Mouse (Mus musculus): ENCODE results near the gene Mrps10. TPM values are rescaled to one million over a fixed set of nuclear protein-coding genes. Genes with fewer than 3 reads are reported as not detected.
A peak's percentile ranks its signal among the peaks of the same experiment; 100 is the strongest.
"Not testable (repeated sequence)": the region's sequence is repeated elsewhere in the genome, so short reads cannot be mapped to it uniquely, and the experiment has no call there.

Gene Mrps10
- total RNA-seq, 1 experiment from 2014 or later = 62.0 TPM

DNA sequence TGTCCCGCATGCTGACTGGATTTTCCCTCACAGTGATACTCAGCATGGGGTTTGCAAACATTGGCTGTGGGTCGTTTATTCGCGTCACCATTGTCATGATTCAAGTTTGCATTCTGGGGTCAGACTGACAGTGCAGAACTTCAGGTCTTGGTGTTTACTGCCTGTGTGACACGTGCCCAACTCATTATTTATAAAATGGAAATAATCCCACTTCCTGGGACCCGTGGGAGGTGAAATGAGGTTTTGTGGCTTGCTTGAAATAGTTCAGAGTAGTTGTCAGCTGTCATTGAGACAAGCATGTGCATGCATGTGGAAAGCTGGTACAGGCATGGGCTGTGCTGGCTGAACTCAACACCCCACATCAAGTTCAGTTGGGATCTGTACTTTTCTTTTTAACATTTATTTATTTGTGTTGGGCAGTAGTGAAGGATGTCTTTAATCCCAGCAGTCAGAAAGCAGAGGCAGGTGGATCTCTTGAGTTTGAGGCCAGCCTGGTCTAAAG lies 8.1 kb downstream of the Mrps10 start:
- no peak for ATAC-seq (replicated peaks; ENCODE audit: low read depth, poor library complexity, severe bottlenecking)

DNA sequence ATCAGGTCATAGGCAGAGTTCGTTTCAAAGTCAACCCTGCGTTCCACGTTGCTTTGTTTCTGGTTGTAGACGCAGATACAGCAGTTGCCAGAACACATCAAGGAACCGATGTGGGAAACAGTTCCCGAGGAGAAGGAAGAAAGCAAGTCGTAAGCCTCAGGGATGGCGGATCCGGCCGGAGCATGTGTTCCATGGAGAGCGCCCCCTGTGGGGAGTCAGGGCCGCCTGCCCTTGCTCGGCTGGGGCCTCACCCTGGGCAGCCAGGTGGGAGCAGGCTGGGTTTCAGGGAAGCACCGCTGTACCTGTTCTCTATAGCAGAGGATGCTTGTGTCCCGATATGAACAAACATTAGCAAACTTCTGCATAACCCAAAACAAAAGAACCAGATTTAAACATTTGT lies 9.4 kb downstream of the Mrps10 start:
- ATAC-seq (replicated peaks; ENCODE audit: low read depth, poor library complexity, severe bottlenecking) = no peak

DNA sequence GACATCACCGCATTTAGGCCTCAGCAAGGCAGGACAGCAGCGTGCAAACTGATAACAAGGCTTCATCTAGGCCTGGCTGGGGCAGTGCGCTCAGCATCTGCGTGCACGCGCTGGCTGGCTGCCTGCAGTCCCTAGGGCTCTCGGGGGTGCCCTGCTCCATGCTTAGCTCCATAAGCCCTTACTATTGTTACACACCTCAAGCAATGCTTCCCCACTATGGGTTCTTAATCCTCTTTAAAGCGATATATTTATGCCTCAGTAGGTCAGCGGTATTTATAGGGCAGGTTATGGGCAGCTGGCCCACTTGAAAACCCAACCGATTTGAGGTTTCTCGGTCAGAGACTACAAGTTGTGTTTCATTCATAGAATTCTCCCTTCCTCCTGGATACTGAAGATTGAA lies 13.2 kb downstream of the Mrps10 start:
- ATAC-seq (replicated peaks; ENCODE audit: low read depth, poor library complexity, severe bottlenecking) = no peak

DNA sequence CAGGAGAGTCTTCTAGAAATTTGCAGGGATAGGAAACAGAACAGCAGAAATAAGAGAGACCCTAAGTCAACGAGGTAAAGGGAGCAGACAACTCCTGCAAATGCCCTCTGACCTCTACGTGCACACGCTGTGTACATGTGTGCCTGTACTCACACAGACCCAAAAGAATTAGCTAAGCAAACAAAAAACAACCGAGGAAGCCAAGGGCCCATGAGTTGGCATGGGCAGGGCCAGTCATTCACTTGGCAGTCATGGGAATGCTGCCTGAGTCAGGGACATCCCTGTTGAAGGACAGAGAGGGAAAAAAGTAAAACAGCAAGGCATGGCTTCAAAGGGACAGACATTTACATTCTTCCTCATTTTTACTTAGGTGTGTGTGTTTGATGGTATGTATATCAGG lies 14.6 kb downstream of the Mrps10 start:
- ATAC-seq (replicated peaks; ENCODE audit: low read depth, poor library complexity, severe bottlenecking) = no peak

DNA sequence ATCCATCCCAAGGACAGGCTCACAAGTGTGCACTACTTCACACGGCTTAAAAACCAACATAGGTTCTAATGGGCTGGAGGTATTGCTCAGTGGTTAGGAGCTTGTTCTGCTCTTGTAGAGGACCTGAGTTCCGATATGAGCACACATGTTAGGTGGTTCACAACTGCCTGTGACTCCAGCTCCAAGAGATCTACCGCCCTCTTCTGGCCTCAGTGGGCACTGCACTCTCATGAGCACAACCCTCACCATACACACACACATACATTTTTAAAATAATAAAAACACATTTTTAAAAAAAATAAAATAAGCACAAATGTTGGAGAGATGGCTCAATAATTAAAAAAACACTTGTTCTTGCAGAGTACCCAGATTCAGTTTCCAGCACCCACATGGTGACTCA lies 15.4 kb downstream of the Mrps10 start:
- ATAC-seq (replicated peaks; ENCODE audit: low read depth, poor library complexity, severe bottlenecking) = no peak

DNA sequence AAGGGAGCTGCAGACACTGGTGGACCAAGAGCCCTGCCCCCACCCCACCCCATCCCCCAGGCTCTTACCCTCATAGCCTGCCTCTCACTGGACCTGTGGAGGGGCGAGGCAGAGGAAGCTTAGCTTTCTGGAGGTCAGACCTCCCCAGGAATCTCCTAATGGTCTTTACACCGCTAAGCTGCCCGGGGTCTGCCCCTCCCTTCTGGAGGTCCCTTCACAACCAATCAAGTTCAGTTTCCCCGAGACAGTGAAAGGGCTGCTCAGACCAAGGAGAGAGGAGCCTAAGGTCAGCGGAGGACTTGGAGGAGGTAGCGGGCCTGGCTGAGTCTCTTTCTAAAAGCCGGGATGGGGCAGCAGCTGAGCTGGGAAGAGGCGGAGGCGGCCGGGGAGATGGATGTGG lies 16.5 kb downstream of the Mrps10 start, which contains the start of gene Guca1b:
TSS of gene Guca1b (plus strand) at position 249 of the 400 bp plus-strand sequence.
- ATAC-seq (replicated peaks; ENCODE audit: low read depth, poor library complexity, severe bottlenecking) = no peak

DNA sequence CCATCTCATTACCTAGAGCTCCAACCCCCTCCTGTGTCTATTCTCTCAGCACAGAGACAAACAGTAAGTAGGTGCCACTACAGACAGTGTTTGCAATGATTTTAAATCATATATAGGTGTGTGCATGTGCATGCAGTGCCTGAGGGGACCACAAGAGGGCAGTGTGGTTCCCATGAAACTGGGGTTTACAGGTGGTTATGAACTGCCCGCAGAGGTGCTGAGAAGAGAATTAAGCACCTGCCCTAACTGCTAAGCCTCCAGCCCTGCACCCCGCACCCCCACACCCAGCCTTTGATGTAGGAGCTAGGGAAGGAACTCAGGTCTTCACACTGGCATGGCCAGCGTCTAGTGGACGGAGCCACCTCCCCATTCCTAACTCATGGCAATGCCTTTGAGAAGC lies 18.0 kb downstream of the Mrps10 start:
- 0 out of 2 replicates have a peak, but pooled peaks have one; percentile 42 for ATAC-seq (replicated peaks; ENCODE audit: low read depth, poor library complexity, severe bottlenecking)

DNA sequence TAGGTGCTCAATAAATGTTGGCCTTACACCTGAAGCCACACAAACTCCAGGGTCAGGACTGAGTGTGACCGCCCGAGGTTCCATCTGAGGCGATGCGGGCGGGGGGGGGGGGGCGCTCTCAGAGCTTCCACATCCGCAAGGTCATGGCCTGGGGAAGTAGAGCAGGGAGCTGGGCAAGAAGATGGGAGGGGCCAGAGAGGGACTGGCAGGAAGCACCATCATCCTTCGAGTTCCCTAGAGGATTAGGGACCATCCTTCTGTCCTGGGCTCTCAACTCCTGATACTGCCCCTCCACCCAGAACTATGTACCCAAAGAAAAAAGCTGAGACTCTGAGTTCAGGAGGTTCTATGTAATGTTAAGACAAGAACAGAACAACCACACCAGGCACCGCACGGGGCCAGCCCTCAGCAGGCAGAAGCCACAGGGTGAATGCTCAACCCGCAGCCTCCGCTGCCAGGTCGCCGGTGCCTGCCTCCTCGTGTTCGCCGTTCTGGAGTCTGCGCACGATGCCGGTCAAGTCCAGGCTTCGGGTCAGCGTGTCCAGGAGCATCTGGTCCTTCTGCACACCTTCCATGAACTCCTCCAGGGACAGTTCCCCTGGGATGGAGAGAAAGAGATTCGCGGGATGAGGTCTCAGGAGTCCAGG lies 25.7 kb downstream of the Mrps10 start:
- ATAC-seq (replicated peaks; ENCODE audit: low read depth, poor library complexity, severe bottlenecking) = peak; percentile 50

DNA sequence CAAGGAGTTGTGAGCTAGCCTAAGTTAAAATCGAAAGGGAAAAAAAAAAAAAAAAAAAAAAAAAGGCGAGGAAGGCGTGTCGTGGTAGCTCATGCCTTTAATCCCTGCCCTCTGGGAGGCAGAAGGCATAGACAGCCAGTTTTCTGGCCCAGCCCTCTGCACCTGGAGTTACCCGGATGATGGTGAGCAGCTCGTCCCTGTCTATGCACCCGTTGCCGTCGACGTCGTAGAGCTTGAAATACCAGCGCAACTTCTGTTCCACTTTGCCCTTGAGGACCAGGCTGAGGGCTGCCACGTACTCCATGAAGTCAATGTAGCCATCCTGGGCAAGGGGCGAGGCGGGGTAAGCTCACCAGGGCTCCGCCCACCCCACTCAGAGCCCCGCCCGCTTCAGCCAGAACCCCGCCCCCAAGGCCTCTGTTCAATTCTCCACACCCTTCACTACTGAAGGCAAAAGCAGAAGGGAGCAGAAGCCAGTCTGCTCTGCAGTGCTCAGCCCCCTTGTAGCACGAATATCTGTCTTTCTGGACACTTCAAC lies 26.8 kb downstream of the Mrps10 start:
- ATAC-seq (replicated peaks; ENCODE audit: low read depth, poor library complexity, severe bottlenecking) = peak; percentile 85

DNA sequence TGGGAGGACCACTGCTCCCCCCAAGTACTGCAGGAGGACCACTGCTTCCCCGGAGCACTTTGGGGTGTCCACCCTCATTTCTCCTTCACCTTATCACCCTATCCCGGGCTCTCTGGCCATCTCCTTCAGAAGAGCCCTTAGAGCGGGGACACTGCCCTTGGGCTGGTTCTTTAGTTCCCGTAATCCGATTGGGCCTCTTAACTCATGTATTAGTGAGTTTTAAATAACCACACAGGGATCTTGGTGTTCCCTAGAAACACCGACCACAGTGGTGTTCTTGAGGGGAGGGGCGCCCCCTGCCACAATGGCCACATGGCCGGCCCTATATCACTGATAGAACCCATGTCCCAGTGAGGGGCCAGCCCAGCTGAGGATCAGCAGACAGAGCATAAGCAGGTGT lies 30.4 kb downstream of the Mrps10 start:
- ATAC-seq (replicated peaks; ENCODE audit: low read depth, poor library complexity, severe bottlenecking) = no peak

DNA sequence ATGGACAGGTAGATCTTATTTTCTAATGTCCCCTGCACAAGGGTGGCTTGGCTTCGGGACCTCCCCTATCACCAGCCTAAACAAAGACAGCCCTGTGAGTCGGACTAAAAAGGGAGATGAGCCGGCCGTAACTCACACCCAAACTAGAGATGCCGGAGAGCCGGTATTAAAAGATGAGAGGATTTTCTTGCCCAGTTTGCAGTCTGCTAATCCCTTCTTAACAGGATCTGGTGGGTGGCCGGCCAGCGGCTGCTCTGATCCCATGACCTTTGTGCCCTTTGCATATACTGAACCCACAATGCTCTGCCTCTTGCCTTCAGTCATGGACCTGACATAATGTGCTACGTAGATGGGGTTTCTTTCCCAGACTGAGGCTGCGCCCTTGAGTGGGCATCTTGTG lies 31.8 kb downstream of the Mrps10 start, which contains the start of gene Guca1a:
TSS of gene Guca1a (minus strand) at position 134 of the 400 bp plus-strand sequence.
- no peak for ATAC-seq (replicated peaks; ENCODE audit: low read depth, poor library complexity, severe bottlenecking)

DNA sequence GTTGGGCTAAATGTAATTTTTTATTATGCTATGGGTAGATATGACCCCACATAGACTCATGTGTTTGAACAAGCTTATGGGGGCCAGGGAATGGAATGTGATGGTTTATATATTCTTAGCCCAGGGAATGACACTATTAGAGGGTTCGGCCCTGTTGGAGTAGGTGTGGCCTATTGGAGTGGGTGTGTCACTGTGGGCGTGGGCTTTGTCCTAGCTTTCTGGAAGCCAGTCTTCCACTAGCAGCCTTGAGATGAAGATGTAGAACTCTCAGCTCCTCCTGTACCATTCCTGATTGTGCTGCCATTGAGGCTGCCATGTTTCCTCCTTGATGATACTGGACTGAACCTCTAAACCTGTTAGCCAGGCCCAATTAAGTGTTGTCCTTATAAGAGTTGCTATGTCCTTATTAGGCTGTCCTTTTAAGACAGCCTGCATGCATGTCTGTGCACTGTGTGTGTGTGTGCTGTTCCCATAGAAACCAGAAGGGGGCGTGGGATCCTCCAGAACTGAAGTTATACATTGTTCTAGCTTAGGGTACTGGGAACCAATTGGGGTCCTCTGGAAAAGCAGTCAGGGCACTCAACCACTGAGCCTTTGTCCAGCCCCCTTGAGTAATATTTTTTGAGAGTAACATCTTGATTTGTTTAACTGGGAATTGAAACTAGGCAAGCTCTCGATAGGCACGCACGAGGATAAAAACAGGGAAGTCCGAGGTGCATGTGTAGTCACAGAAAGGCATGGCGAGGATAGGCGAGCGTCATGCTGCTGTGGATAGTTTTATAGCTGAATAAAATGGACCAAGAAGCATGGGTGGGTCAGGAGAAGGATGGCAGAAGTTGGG lies 39.2 kb downstream of the Mrps10 start:
- peak; percentile 12; the same call in 1 of the 2 replicates for ATAC-seq (replicated peaks; ENCODE audit: low read depth, poor library complexity, severe bottlenecking)

DNA sequence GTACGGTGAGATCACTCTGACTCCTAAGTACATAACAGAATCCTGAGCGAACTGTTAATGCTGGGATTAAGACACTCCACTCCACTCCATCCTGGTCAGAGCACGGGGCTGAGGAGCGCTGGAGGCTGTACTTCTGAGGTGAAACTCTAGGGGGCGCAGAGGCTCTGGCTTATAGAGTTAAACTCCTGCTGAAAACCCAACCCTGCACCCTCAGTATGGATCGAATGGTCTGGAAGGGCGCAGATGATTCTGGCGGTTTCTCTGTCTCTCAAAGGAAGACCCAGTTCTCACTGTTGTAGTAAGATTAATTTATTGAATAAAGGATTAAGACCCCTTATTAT lies 39.8 kb downstream of the Mrps10 start:
- ATAC-seq (replicated peaks; ENCODE audit: low read depth, poor library complexity, severe bottlenecking) = peak; percentile 88

DNA sequence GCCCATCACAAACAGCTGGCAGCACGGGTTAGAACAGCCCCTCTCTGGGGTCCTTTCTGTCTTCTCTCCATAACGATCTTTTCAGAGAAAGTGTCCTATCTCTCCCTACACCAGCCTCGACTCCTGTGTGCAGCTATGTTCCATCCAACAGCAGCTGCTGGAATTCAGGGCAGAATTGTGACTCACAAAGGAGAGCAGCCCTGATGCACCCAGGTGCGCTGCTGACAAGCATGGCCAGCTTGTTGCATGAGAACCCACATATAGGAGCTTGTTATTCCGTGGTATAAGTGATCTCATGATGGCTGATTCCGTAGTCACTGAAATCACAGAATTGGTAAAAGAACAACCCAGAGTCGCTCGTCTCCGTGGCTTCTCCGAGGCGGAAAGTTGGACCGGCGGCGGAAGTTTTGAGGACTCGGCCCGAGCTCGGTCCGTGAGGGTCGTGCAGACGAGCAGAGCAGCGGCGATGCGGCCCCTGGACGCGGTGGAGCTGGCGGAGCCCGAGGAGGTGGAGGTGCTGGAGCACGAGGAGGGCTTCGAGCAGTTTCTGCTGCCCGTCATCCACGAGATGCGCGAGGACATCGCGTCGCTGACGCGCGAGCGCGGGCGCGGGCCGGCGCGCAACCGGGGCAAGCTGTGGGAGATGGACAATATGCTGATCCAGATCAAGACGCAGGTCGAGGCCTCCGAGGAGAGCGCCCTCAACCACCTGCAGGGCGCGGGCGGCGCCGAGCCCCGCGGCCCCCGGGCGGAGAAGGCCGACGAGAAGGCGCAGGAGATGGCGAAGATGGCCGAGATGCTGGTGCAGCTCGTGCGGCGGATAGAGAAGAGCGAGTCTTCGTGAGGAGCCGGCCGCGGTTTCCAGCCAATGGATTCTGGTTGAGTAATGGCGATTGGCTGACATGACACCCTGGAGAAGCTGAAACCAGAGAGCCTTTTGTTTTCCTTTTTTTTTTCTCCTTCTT lies 41.5 kb downstream of the Mrps10 start:
- peak; percentile 44 for ATAC-seq (replicated peaks; ENCODE audit: low read depth, poor library complexity, severe bottlenecking)

DNA sequence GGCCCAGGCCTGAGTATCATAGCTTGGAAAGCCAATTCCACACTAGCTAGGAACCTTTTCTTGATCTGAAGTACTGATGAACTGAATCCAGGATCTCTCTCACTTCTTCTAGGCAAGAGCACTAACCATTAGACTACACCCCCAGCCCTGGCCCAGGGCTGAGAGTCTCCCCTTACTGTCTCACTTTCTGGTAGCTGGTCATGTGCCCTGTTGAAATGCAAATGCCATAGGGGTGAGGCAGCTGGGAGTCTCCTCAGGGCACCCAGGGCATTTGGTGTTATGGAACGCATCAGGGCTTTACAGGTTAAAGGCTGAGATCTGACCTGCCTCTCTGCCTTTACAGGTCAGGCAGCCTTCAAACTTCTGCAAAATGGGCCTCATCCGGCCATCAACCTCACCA lies 51.5 kb downstream of the Mrps10 start:
- ATAC-seq (replicated peaks; ENCODE audit: low read depth, poor library complexity, severe bottlenecking) = no peak

DNA sequence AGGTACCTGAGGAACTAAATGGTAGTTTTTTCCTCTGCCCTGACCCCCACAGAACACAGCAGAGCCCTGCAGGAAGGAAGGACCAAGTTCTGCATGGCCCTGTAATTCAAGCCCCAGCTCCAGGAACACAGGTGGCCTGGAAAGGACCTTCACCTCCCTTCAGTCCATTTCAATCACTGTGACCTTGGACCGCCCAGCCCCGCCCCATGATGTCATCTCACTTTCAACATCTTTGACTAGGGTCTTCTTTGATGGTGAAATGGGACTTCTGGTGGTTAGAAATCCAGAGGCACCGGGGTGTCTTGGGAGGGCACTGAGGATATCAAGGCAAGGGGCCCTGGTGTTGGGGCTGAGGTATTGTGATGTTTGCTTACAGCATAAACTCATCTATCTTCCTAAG lies 52.9 kb downstream of the Mrps10 start:
- ATAC-seq (replicated peaks; ENCODE audit: low read depth, poor library complexity, severe bottlenecking) = no peak

DNA sequence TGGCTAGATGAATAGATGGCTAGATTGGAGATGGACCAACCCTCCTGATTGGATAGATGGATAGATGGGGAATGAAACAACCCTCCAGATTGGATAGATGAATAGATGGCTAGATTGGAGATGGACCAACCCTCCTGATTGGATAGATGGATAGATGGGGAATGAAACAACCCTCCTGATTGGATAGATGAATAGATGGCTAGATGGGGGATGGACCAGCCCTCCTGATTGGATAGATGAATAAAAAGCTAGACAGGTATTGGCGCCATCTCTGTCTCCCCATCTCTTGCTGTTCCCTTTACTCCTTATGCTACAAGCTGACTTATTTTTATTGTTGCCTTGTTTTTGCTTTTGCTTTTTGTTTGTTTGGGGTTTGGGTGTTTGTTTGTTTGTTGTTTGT lies 53.9 kb downstream of the Mrps10 start:
- not testable (repeated sequence) for ATAC-seq (replicated peaks; ENCODE audit: low read depth, poor library complexity, severe bottlenecking)

DNA sequence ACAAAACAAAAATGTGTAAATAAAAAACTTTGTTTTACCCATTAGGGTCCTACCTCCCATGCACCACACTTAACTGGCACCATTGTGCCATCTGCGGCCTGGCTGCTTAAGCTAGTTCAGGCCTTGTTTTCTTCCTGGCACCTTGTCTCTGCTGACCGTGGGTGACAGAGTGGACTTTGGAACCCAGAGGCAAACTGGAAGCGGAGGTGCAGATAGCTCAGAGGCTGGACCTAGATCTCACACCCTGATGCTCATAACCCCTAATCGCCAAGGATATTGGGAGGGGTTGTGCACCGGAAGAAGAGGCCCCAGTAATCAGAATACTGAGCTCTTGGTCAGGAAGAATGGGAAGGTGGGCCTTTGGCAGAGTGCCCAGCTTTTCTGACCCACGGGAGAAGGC lies 55.5 kb downstream of the Mrps10 start:
- no peak for ATAC-seq (replicated peaks; ENCODE audit: low read depth, poor library complexity, severe bottlenecking)

DNA sequence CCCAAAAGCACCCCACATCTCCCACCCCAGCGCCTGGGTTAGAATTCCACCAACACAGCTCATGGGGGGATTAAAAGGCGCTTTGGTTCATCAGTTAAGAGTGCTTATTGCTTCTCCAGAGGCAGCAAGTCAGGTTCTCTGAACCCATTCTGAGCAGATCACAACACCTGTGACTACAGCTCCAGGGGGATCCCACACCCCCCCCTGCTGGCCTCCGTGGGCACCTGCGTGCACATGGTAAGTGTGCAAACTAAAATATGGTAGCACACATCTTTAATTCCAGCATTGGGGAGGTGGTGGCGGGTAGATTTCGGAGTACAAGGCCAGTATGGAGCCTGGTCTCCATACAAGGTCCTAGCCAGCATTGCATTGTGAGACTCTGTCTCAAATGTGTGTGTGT lies 58.6 kb downstream of the Mrps10 start:
- ATAC-seq (replicated peaks; ENCODE audit: low read depth, poor library complexity, severe bottlenecking) = peak; percentile 50

DNA sequence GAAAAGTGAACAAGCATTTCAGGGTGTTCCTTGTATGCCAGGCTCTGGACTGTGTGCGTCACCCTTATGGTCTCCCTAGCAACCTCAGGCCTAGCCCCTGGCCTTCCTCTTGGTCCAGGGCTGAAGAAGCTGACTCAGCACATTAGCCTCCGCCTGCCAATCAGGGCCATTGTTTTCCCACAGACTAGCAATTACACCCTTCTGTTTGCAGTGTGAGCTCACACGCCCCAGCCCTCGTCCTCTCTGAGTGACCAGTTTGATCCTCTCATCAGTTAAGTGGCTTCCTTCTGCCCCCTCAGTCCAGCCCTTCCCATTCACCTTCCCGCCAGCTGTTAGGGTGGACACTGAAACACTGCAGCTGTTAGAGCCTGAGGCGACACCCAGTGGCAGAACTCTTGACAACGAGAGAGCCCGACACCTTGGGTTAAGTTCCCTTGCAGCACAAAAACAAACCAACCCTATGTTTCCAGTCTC lies 60.2 kb downstream of the Mrps10 start:
- peak; percentile 53 for ATAC-seq (replicated peaks; ENCODE audit: low read depth, poor library complexity, severe bottlenecking)
